21 mouse cellular contexts compared by ENCODE assay signal in genomic region chr19:10176477-10176876, GRCm38 (mm10). TPM values are rescaled to one million over a fixed set of nuclear protein-coding genes. Genes with fewer than 3 reads are reported as not detected.
A peak's percentile ranks its signal among the peaks of the same experiment; 100 is the strongest.
DNase-seq lines count a peak whose midpoint lies in the region; ATAC-seq and TF ChIP-seq lines count a peak whose summit lies in the region.
"Had no signal": no experiment of that assay in that cellular context is flagged by ENCODE, and none has a peak within 500 bp of the region (broad histone marks: within the 10 kb centered on the region; RNA-seq: fewer than 3 reads in every experiment).

No protein-coding gene starts in this region.

- 79% methylated on average over 1 of the region's 1 CpGs for WGBS in intestine, embryonic 14.5 days
- 83% methylated on average over 1 of the region's 1 CpGs for WGBS in intestine, embryonic 15.5 days
- WGBS in lung, embryonic 15.5 days: 50% methylated on average over 1 of the region's 1 CpGs
- WGBS in lung, adult 2 months: 73% methylated on average over 1 of the region's 1 CpGs

- no peaks in the 10 kb centered on the region for H3K27me3 ChIP-seq in intestine, embryonic 14.5 days (replicated peaks; ENCODE audit: control insufficient read depth, insufficient read depth, low read length)
- no peaks in the 10 kb centered on the region; the same call in 1 of the 2 replicates for H3K27me3 ChIP-seq in intestine, embryonic 15.5 days (replicated peaks)
- no peaks in the 10 kb centered on the region for H3K27me3 ChIP-seq in lung, embryonic 15.5 days
- H3K27me3 ChIP-seq: embryonic facial prominence, embryonic 12.5 days; forebrain, embryonic 12.5 days; hindbrain, embryonic 13.5 days had no signal

- no peaks in the 10 kb centered on the region for H3K9me3 ChIP-seq in intestine, embryonic 14.5 days (ENCODE audit: control insufficient read depth, low read length)
- H3K9me3 ChIP-seq in intestine, embryonic 15.5 days: no peaks in the 10 kb centered on the region
- no peaks in the 10 kb centered on the region for H3K9me3 ChIP-seq in lung, embryonic 15.5 days
- H3K9me3 ChIP-seq: embryonic facial prominence, embryonic 12.5 days; forebrain, embryonic 12.5 days; hindbrain, embryonic 13.5 days had no signal

- no peak overlapping the region for H3K9ac ChIP-seq in intestine, embryonic 14.5 days (ENCODE audit: low read length)
- no peak overlapping the region for H3K9ac ChIP-seq in intestine, embryonic 15.5 days
- H3K9ac ChIP-seq in lung, embryonic 15.5 days: no peak overlapping the region
- H3K9ac ChIP-seq: embryonic facial prominence, embryonic 12.5 days; forebrain, embryonic 12.5 days; hindbrain, embryonic 13.5 days had no signal

- no peak for ATAC-seq in intestine, embryonic 14.5 days (replicated peaks; ENCODE audit: low FRiP score, low TSS enrichment, low read depth)
- ATAC-seq in intestine, embryonic 15.5 days: no peak
- peak; percentile 53; the same call in 1 of the 2 replicates for ATAC-seq in lung, embryonic 15.5 days (ENCODE audit: borderline replicate concordance, extremely low read depth, low FRiP score, low TSS enrichment)
- ATAC-seq: CD4-positive, CD25-positive, alpha-beta regulatory T cell, adult 4 months; forebrain, embryonic 16.5 days; hindbrain, postnatal 0 days; intestine, embryonic 16.5 days had no signal

- no peak overlapping the region for H3K4me3 ChIP-seq in intestine, embryonic 14.5 days (ENCODE audit: low read depth, low read length)
- H3K4me3 ChIP-seq in intestine, embryonic 15.5 days (replicated peaks): no peak overlapping the region
- no peak overlapping the region for H3K4me3 ChIP-seq in lung, embryonic 15.5 days
- H3K4me3 ChIP-seq in lung, adult 2 months (replicated peaks; ENCODE audit: extremely low read depth, low read depth, low read length): no peak overlapping the region
- H3K4me3 ChIP-seq: embryonic facial prominence, embryonic 12.5 days; forebrain, embryonic 12.5 days; hindbrain, embryonic 13.5 days had no signal

- H3K4me2 ChIP-seq in intestine, embryonic 14.5 days (ENCODE audit: low read length): no peak overlapping the region
- no peak overlapping the region for H3K4me2 ChIP-seq in intestine, embryonic 15.5 days (replicated peaks)
- H3K4me2 ChIP-seq in lung, embryonic 15.5 days: no peak overlapping the region; the same call in 1 of the 2 replicates
- H3K4me2 ChIP-seq: embryonic facial prominence, embryonic 12.5 days; forebrain, embryonic 12.5 days; hindbrain, embryonic 13.5 days had no signal

- peak; percentile 59 for DNase-seq in heart, adult 11 months
- DNase-seq in heart, adult 9 months (ENCODE audit: low spot score in 2 of 2): no peak
- peak; percentile 33 for DNase-seq in intestine, embryonic 14.5 days (ENCODE audit: low spot score)
- no peak for DNase-seq in lung, adult 2 months
- no peak for DNase-seq in adrenal gland, adult 2 months
- DNase-seq: adrenal gland, postnatal 10 days; B cell, adult 2 months; cerebellum, adult 11-12 months; cerebellum, adult 9-10 months; cerebellum, postnatal 25 days; gastrocnemius, postnatal 10 days; heart, postnatal 14 days had no signal

- no peak overlapping the region for H3K27ac ChIP-seq in intestine, embryonic 14.5 days (ENCODE audit: low read depth)
- H3K27ac ChIP-seq in intestine, embryonic 15.5 days: no peak overlapping the region
- peak overlapping the region; percentile 63; the same call in 1 of the 2 replicates for H3K27ac ChIP-seq in lung, embryonic 15.5 days
- H3K27ac ChIP-seq: embryonic facial prominence, embryonic 12.5 days; forebrain, embryonic 12.5 days; hindbrain, embryonic 13.5 days; hindbrain, postnatal 0 days had no signal

- TF ChIP-seq POLR2A in lung, adult 2 months (IDR thresholded peaks at IDR 0.05; ENCODE audit: borderline replicate concordance, extremely low read depth, low read depth, low read length): no peak

- no peak for TF ChIP-seq CTCF in lung, adult 2 months (IDR thresholded peaks at IDR 0.05; ENCODE audit: insufficient read depth, low read length)

- H3K36me3 ChIP-seq in intestine, embryonic 14.5 days (ENCODE audit: control insufficient read depth, insufficient read depth, low read length): no peaks in the 10 kb centered on the region
- H3K36me3 ChIP-seq in intestine, embryonic 15.5 days: no peaks in the 10 kb centered on the region
- H3K36me3 ChIP-seq in lung, embryonic 15.5 days: no peaks in the 10 kb centered on the region
- H3K36me3 ChIP-seq: embryonic facial prominence, embryonic 12.5 days; forebrain, embryonic 12.5 days; hindbrain, embryonic 13.5 days had no signal

- no peaks in the 10 kb centered on the region for H3K4me1 ChIP-seq in intestine, embryonic 14.5 days (replicated peaks; ENCODE audit: control insufficient read depth, insufficient read depth, low read length)
- 0 out of 2 replicates have a peak, but pooled peaks cover 4% of the 10 kb centered on the region for H3K4me1 ChIP-seq in intestine, embryonic 15.5 days (replicated peaks)
- H3K4me1 ChIP-seq in lung, embryonic 15.5 days: peaks cover 20% of the 10 kb centered on the region
- H3K4me1 ChIP-seq in lung, adult 2 months (ENCODE audit: control insufficient read depth, insufficient read depth, low read length): no peaks in the 10 kb centered on the region; the same call in none of the 2 replicates
- H3K4me1 ChIP-seq: embryonic facial prominence, embryonic 12.5 days; forebrain, embryonic 12.5 days; hindbrain, embryonic 13.5 days had no signal

RNA-seq across cellular contexts. Expression of gene Fads1, which starts 6.2 kb away (rescaled TPM):
- 134 and 142 TPM in 2 replicates for polyA plus RNA-seq in intestine, embryonic 14.5 days (2014; fragmentation: Nextera tagmentation; extraction: Ambion mirVana)
- polyA plus RNA-seq in intestine, embryonic 15.5 days (2015; fragmentation: Nextera tagmentation; extraction: Ambion mirVana): 145 and 146 TPM in 2 replicates
- 101 and 106 TPM in 2 replicates for polyA plus RNA-seq in lung, embryonic 15.5 days (2015; fragmentation: Nextera tagmentation; extraction: Ambion mirVana)
- 80.2 and 117 TPM in 2 replicates for polyA plus RNA-seq in lung, adult 2 months (2012; rRNA removed)
- total RNA-seq in adrenal gland, adult 2 months (2021): 1,000 to 10,000 TPM in 1 of 2 experiments, 100 to 1,000 TPM in 1; 745 to 1,239 TPM
- polyA plus RNA-seq in adrenal gland, adult 2 months (2012; rRNA removed): 203 and 332 TPM in 2 replicates

RNA-seq across cellular contexts. Expression of gene Tmem258, which starts 27.3 kb away (rescaled TPM):
- 462 and 499 TPM in 2 replicates for polyA plus RNA-seq in intestine, embryonic 14.5 days (2014; fragmentation: Nextera tagmentation; extraction: Ambion mirVana)
- polyA plus RNA-seq in intestine, embryonic 15.5 days (2015; fragmentation: Nextera tagmentation; extraction: Ambion mirVana): 470 and 520 TPM in 2 replicates
- 440 and 459 TPM in 2 replicates for polyA plus RNA-seq in lung, embryonic 15.5 days (2015; fragmentation: Nextera tagmentation; extraction: Ambion mirVana)
- 70.0 and 74.4 TPM in 2 replicates for polyA plus RNA-seq in lung, adult 2 months (2012; rRNA removed)
- total RNA-seq in adrenal gland, adult 2 months (2021): 100 to 1,000 TPM; 180 to 185 TPM
- polyA plus RNA-seq in adrenal gland, adult 2 months (2012; rRNA removed): 81.8 and 98.2 TPM in 2 replicates

RNA-seq across cellular contexts. Expression of gene Fen1, which starts 27.5 kb away (rescaled TPM):
- 93.8 and 95.6 TPM in 2 replicates for polyA plus RNA-seq in intestine, embryonic 14.5 days (2014; fragmentation: Nextera tagmentation; extraction: Ambion mirVana)
- 92.2 and 97.4 TPM in 2 replicates for polyA plus RNA-seq in intestine, embryonic 15.5 days (2015; fragmentation: Nextera tagmentation; extraction: Ambion mirVana)
- 119 and 120 TPM in 2 replicates for polyA plus RNA-seq in lung, embryonic 15.5 days (2015; fragmentation: Nextera tagmentation; extraction: Ambion mirVana)
- 4.8 and 6.6 TPM in 2 replicates for polyA plus RNA-seq in lung, adult 2 months (2012; rRNA removed)
- total RNA-seq in adrenal gland, adult 2 months (2021): 10 to 100 TPM in 1 of 2 experiments, 1 to 10 TPM in 1; 8.6 to 10.9 TPM
- polyA plus RNA-seq in adrenal gland, adult 2 months (2012; rRNA removed): 4.6 and 7.0 TPM in 2 replicates

Comparison
In these comparisons a context has a peak if more than half of its experiments do, and no peak if none do; other contexts are left out.
1. DNase-seq: peak in heart, adult 11 months (single experiment) and intestine, embryonic 14.5 days (single experiment); none in heart, adult 9 months (0 of 2), lung, adult 2 months (single experiment) and adrenal gland, adult 2 months (single experiment).
2. RNA of gene Fen1, which starts 27.5 kb away (polyA plus RNA-seq): 119 to 120 TPM in lung, embryonic 15.5 days, 92.2 to 97.4 TPM in intestine, embryonic 15.5 days and 93.8 to 95.6 TPM in intestine, embryonic 14.5 days; 4.6 to 7.0 TPM in adrenal gland, adult 2 months and 4.8 to 6.6 TPM in lung, adult 2 months; every median in the first group is over 10 times any median in the second.